Mouse (Mus musculus) 416B (cell line): ENCODE results near the gene Rnase1.

Experiments used
- DNase-seq: peaks from one replicate; pipeline ENCODE4 v3.0.0; 2011; ENCODE audit warnings: low read depth

The Rnase1 gene

GRCm38 (mm10) chr14:51140342-51140741 lies 6.2 kb downstream of the Rnase1 start:
- DNase-seq = no peak

DNA sequence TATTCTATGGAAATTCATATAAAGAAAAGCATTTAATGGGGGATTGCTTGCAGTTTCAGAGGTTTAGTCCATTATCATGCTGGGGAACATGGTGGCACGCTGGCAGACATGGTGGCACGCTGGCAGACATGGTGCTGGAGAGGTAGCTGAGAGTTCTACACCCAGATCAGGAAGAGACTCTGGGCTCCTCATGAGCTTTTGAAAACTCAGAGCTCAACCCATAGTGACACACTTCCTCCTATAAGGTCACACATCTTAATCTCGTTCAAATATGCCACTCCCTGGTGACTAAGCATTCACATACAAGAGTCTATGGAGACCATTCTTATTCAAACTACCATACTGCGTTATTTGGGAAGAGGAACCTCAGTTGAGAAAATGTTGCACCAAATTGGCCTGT lies 14.2 kb downstream of the Rnase1 start:
- DNase-seq = peak; percentile 5

DNA sequence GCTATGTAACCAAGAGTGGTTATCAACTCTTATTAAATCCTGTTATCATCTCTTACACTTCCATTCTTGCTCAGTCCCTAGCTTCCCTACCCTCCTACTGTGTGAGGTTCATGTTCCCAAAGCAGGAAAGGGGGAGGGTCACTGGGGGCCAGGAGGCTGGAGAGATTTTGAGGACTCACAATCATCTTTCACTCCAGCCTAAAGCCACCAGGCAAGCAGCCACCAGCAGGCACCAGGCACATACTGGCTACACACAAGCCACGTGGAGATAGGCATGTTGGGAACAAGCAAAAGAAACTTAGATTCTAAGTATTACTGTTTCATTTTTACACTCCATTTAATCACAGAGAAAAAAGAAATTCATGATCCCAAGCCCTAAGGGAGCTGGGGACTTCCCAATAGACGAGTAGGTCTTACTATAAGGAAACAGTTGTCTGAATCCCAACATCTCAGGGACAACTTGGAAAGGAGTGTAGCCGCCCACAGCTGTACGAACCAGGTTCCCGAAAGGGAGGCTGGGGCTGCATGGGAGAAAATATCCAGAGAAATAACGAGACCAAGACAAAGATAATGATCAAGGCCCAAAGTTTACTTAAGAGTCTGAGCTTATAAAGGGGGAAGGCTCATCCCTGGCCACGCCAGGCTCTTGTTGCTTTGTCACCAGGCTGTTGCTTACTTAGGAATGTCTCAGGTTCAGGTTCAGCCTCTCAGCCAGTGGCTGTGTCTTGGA lies 15.3 kb downstream of the Rnase1 start:
- no peak for DNase-seq

DNA sequence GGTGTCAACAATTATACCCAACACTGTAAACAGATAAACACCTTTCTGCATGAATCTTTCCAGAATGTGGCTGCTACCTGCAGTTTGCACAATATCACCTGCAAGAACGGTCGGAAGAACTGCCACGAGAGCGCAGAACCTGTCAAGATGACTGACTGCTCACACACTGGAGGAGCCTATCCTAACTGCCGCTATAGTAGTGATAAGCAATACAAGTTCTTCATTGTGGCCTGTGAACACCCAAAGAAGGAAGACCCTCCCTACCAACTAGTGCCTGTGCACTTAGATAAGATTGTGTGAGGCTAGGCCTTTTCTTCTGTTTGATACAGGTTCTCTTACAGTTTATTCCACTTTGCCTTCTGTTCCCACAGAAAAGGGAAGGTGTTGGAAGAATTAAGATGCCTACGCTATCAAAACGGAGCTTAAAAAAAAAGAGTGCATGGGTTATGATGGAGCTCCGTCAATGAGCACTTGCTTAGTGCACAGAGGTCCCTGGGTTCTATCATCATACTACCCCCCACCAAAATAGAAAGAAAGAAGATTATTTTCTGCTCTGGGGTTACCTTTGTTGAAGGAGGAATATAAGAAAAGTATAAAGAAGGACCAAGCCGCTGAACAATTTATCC lies 16.2 kb downstream of the Rnase1 start:
- no peak for DNase-seq

DNA sequence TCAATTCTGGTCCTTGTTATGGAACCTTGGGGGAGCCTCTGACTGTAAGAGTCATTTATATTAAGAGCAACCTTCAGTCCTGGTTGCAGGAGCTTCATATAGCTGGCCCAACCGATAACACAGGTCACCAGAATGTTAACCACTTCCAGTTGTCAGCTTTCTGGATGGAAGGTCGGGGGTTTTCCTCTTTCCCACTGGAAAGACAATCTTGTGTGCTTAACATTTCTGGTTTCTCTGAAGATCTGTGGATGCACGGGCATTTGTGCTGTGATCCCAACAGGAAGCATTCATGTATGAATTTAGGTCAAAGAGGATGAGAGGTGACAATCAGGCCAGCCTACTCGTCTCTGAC lies 17.0 kb downstream of the Rnase1 start:
- DNase-seq = no peak

GRCm38 (mm10) chr14:51128775-51129623 lies 17.6 kb downstream of the Rnase1 start:
- DNase-seq = peak; percentile 3

- DNase-seq = no peak
Measured at GRCm38 (mm10) chr14:51127648-51128258, 18.8 kb downstream of the Rnase1 start.

GRCm38 (mm10) chr14:51125684-51126083 lies 20.9 kb downstream of the Rnase1 start:
- no peak for DNase-seq

DNA sequence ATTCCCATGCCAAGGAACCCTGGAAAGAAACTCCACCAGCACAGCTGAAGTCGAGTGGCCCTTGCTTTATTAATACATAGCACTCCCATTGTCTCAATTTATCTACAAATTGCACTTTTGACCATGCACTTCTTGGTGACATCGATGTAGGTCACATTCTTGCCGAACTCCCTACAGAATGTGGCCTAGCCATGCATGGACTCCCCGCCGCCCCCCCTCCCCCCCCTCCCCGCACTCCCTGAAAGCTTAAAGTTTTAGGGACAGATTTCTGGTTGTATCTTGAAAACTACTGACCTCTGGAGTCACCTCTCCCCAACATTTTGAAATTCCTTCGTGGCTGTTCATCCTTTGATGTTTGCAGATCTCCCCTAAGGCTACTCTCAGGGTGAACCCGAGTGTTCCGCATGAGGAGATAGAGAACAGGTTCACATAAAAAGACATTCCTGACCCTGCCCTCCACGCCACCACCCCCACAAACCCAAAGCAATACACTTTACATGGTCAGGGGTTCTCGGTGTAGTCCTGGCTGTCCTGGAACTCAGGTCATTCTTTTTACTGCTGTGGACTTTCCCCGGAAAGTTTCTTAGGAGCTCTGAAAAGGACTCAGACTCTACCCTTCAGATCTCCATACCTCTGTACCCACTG lies 32.5 kb downstream of the Rnase1 start, which contains the start of gene Eddm3b:
TSS of gene Eddm3b (plus strand) at position 511 of the 645 bp plus-strand sequence.
- no peak for DNase-seq

DNA sequence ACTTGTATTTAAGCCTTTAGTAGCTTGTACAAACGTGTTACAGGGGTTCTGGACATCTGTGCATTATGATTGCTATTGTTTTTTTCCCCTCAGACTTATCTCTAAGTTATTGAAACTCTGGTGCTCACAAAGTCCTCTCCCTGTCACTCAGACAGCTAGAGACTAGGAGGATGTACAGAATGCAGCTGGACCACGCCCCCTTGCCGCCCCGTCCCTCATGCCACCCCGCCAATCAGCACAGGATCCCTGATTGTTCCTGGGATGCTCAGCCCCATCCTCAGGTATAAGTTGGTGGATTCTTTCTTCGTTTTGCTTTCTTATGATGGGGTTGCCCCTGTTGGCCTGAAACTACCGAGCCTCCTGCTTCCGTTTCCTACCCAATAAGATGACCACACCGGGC lies 33.1 kb downstream of the Rnase1 start:
- no peak for DNase-seq

DNA sequence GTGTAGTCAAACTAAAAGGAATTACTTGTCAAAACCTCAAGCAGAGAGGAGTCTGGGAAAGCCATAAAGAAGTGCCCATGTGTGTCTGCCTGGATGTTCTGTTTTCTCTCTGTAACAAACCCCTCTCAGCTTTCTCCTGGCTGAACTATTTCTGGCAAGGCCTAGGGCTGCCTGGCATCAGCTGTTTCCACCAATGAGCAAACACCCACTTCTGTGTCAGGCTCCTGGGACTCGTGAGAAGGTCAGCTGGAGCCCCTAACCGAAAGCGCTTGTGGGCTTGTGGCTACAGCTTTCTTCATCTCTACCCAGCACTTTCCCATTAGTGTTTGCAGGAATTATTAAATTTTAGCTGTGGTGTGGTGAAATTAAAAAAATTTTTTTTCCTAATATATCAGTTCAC lies 34.6 kb downstream of the Rnase1 start:
- DNase-seq = no peak

- no peak for DNase-seq
Measured at GRCm38 (mm10) chr14:51106449-51106967, 40.1 kb downstream of the Rnase1 start.

GRCm38 (mm10) chr14:51104366-51104765 lies 42.2 kb downstream of the Rnase1 start:
- DNase-seq = no peak

GRCm38 (mm10) chr14:51103217-51103616 lies 43.4 kb downstream of the Rnase1 start:
- peak; percentile 69 for DNase-seq

DNA sequence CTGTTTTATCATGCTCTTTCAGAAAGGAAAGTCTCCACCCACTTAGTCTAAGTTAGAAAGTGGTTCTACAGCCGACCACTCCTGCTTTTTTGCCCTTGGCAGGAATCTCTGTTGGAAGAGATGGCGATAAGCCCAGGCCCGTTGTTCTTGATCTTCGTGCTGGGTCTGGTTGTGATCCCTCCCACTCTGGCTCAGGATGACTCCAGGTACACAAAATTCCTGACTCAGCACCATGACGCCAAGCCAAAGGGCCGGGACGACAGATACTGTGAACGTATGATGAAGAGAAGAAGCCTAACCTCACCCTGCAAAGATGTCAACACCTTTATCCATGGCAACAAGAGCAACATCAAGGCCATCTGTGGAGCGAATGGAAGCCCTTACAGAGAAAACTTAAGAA lies 45.3 kb downstream of the Rnase1 start:
- DNase-seq = no peak

DNA sequence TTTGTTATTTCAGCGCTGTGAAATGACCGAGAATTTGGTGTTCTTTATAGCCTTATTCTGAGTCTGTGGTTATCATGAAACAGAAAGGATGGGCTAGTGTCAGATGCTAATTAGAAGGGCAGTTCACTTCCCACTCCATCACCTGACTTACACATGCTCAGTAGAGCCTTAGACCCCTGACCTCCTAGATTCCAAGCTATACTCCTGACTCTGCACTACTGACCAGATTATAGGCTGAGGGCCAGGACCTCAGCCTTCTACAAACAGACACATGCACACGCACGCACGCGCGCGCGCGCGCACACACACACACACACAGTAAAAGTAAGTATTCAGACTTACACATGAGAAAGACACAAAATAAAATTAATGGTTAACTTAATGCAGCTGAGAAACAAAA lies 47.7 kb downstream of the Rnase1 start:
- no peak for DNase-seq

- peak; percentile 59 for DNase-seq
Measured at GRCm38 (mm10) chr14:51098300-51098699, 48.3 kb downstream of the Rnase1 start.

GRCm38 (mm10) chr14:51095736-51096524 lies 50.7 kb downstream of the Rnase1 start:
- DNase-seq = peak; percentile 53
